Mouse (Mus musculus) heart, embryonic 14.5 days (tissue): ENCODE data around the gene Prickle2. TPM values are rescaled to one million over a fixed set of nuclear protein-coding genes. Genes with fewer than 3 reads are reported as not detected.
A peak's percentile ranks its signal among the peaks of the same experiment; 100 is the strongest.

Experiments used
- ATAC-seq: fragments of 200-750 bp; cut with Nextera tagmentation; 2 replicates; pipeline ENCODE4 v1.8.0; 2017; ENCODE audit warnings: low read depth, moderate TSS enrichment; ENCODE audit not compliant: insufficient number of reproducible peaks, insufficient read depth, low FRiP score
- H3K27ac ChIP-seq, 2 experiments: fragments of 200-500 bp in 1 of 2; fragments of 300-500 bp in 1 of 2; sonication (generic) in 1 of 2; replicated peaks in 1 of 2; 2 replicates each; pipeline ENCODE4 v1.5.1; 2012 to 2014; ENCODE audit warnings: low read depth in 2 of 2, low read length in 2 of 2, control low read depth in 1 of 2, mild to moderate bottlenecking in 1 of 2, mixed read lengths in 1 of 2; ENCODE audit not compliant: control insufficient read depth in 1 of 2, insufficient read depth in 1 of 2
- H3K27me3 ChIP-seq: fragments of 300-500 bp; sonication (generic); 2 replicates; pipeline ENCODE4 v1.6.1; 2014; ENCODE audit warnings: mild to moderate bottlenecking, low read length, control low read depth; ENCODE audit not compliant: control insufficient read depth, insufficient read depth
- H3K36me3 ChIP-seq: fragments of 300-500 bp; sonication (generic); 2 replicates; pipeline ENCODE4 v1.6.1; 2014; ENCODE audit warnings: mild to moderate bottlenecking, control low read depth, low read length, mixed read lengths; ENCODE audit not compliant: control insufficient read depth, insufficient read depth
- H3K4me1 ChIP-seq, 2 experiments: fragments of 200-500 bp in 1 of 2; fragments of 300-500 bp in 1 of 2; sonication (generic) in 1 of 2; 2 replicates each; pipeline ENCODE4 v1.6.1; 2012 to 2014; ENCODE audit warnings: low read length in 2 of 2, control low read depth in 1 of 2, mixed read lengths in 1 of 2; ENCODE audit not compliant: control insufficient read depth in 2 of 2, insufficient read depth in 2 of 2
- H3K4me2 ChIP-seq: fragments of 300-500 bp; sonication (generic); 2 replicates; pipeline ENCODE4 v1.6.1; 2014; ENCODE audit warnings: mild to moderate bottlenecking, low read length
- H3K4me3 ChIP-seq, 2 experiments: fragments of 200-500 bp in 1 of 2; fragments of 300-500 bp in 1 of 2; sonication (generic) in 1 of 2; 2 replicates each; pipeline ENCODE4 v1.5.1; 2012 to 2014; ENCODE audit warnings: low read length in 2 of 2, mild to moderate bottlenecking in 2 of 2, control low read depth in 1 of 2, low read depth in 1 of 2, moderate library complexity in 1 of 2; ENCODE audit not compliant: control insufficient read depth in 1 of 2, insufficient read depth in 1 of 2
- H3K9ac ChIP-seq: fragments of 300-500 bp; sonication (generic); 2 replicates; pipeline ENCODE4 v1.6.1; 2014; ENCODE audit warnings: mild to moderate bottlenecking, low read length
- H3K9me3 ChIP-seq: fragments of 300-500 bp; sonication (generic); 2 replicates; pipeline ENCODE4 v1.6.1; 2016; ENCODE audit warnings: low read length, control low read depth; ENCODE audit not compliant: control insufficient read depth
- WGBS: fragments of 180-500 bp; shearing (Covaris S2); extraction: QIAGEN DNeasy Blood & Tissue Kit; methylation state at CpG from one replicate; pipeline ENCODE4 v1.1.7; 2014; 5-methylcytosine and 5-hydroxymethylcytosine counted together
- polyA plus RNA-seq: library from polyadenylated mRNA; unstranded; fragments of >200 nt; fragmentation: Nextera tagmentation; extraction: Ambion mirVana; gene quantifications from 2 replicates; pipeline ENCODE4 v1.2.1, GENCODE M21; 2014

Gene Prickle2
- polyA plus RNA-seq, 1 experiment from 2014 or later, result 5.8 TPM

DNA sequence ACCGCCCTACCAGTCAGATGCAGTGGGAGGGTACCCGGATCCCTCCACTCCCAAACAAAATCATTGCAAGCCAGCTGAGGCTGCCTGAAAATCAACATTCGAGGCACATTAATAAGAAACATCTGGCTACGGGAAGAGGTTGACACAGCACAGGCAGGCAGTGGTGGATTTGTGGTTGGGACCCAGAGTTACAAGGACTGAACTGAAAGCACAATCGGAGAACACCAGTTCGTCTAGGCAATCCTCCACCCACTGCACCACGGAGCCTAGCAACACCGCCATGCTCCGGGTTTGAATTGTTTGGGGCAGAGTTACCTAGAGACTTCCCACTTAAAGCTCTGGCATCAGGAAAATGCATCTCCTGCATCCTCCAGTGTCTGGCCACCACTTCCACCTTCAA, 1.1 kb downstream of the Prickle2 start:
- 35% methylated on average over 9 of the region's 9 CpGs for WGBS
- ATAC-seq, result no peak
- 0 out of 4 replicates have a peak overlapping the region, but pooled peaks of 1 of the 2 experiments have one; percentile 11 for H3K27ac ChIP-seq
- peak overlapping the region; percentile 98 for H3K4me2 ChIP-seq
- no peaks in the 10 kb centered on the region for H3K9me3 ChIP-seq
- H3K4me3 ChIP-seq, result peak overlapping the region; percentile 14 to 72; a peak in 2 of 4 replicates
- peak overlapping the region; percentile 17; the same call in 1 of the 2 replicates for H3K9ac ChIP-seq
- peaks cover 9% of the 10 kb centered on the region; the same call in 1 of the 2 replicates for H3K27me3 ChIP-seq
- H3K4me1 ChIP-seq, result peaks cover 5 to 6% of the 10 kb centered on the region in 2 experiments; a peak in 3 of 4 replicates
- H3K36me3 ChIP-seq, result no peaks in the 10 kb centered on the region

DNA sequence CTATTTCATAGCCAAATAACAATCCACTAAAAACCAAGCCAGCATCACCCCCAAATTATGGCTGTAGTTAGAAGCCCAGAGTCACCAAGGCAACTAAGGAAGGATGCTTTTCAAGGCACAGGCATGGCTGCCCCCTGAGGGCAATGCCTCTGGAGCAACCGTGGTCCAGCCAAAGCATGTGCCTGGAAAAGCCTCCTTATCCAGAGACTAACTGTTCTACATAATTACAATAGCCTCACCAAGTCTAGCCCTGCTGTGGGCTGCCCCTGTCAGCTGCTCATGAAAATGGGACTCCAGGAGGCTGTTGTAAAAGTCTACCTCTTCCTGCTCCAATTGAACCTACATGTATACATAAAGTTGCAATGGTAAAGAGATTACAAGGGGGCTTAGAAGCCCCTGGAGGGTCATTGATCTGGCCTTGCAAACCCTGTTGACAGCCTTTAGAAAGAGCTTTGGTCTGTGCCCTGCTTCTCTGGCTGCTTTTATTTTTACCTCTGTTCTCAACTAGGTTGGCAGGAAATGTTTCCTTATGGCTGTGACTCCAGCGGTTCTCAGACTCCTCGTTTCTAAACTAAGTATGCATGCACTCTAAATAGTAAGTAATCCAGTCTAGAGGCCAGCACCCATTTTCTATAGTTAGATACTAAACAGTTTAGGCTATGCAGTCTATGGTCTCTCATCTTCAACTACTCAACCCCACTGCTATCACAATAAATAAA, 6.3 kb downstream of the Prickle2 start:
- 46% methylated on average over 3 of the region's 3 CpGs for WGBS
- ATAC-seq, result no peak

DNA sequence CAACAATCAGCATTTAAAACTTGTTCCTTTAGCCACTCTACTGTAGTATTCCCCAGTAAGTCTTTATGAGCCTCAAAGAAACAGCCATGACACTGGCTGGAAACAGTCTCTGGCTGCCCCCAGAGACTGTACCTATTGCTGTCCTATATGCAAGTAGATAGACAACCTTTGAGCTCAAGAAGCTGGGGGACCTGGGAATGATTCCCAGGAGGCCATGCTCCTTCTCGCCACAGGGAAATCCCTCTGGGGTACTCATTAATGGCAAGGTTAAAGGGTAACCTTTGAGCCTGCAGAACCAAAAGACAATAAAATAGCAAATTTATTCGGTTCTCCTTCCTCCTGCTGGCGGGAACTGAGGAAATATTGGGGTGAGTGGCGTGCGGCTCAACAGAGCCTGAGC, 8.1 kb downstream of the Prickle2 start:
- no peaks in the 10 kb centered on the region for H3K9me3 ChIP-seq
- H3K4me2 ChIP-seq, result no peak overlapping the region
- no peak overlapping the region for H3K4me3 ChIP-seq
- 87% methylated on average over 5 of the region's 5 CpGs for WGBS
- no peaks in the 10 kb centered on the region for H3K36me3 ChIP-seq
- no peak for ATAC-seq
- no peaks in the 10 kb centered on the region for H3K4me1 ChIP-seq
- H3K27me3 ChIP-seq, result no peaks in the 10 kb centered on the region
- H3K9ac ChIP-seq, result no peak overlapping the region
- no peak overlapping the region for H3K27ac ChIP-seq

More for the DNA sequence above, 6.3 kb downstream of the Prickle2 start:
- Histone ChIP-seq H3K4me2 (no peak overlapping the region), H3K9me3 (no peaks in the 10 kb centered on the region), H3K27ac (no peak overlapping the region), H3K36me3 (no peaks in the 10 kb centered on the region), H3K27me3 (peaks cover 7% of the 10 kb centered on the region; the same call in 1 of the 2 replicates), H3K4me1 (no peaks in the 10 kb centered on the region), H3K9ac (no peak overlapping the region), H3K4me3 (no peak overlapping the region)

DNA sequence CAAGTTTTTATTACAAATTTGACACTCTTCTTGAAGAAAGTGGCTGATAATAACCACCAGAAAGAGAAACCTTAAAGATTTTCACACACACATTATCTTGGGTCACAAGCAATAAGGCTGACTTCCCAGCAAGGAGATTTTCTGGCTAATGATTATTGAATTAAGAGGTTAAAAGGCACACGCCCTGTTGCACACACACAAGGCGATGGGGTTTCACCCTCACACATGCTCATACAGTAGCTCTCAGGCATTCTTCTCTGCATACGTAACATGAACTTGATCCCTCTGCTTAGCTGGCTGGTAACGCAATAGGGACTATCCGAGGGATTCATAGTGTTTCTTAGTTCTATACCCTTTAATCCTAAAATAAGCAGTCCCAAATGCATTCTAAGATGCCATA, 18.6 kb downstream of the Prickle2 start:
- Histone ChIP-seq H3K4me2 (no peak overlapping the region), H3K4me1 (no peaks in the 10 kb centered on the region), H3K4me3 (no peak overlapping the region), H3K36me3 (no peaks in the 10 kb centered on the region), H3K27me3 (no peaks in the 10 kb centered on the region), H3K9ac (no peak overlapping the region), H3K27ac (no peak overlapping the region), H3K9me3 (no peaks in the 10 kb centered on the region)
- 87% methylated on average over 5 of the region's 5 CpGs for WGBS
- no peak for ATAC-seq

DNA sequence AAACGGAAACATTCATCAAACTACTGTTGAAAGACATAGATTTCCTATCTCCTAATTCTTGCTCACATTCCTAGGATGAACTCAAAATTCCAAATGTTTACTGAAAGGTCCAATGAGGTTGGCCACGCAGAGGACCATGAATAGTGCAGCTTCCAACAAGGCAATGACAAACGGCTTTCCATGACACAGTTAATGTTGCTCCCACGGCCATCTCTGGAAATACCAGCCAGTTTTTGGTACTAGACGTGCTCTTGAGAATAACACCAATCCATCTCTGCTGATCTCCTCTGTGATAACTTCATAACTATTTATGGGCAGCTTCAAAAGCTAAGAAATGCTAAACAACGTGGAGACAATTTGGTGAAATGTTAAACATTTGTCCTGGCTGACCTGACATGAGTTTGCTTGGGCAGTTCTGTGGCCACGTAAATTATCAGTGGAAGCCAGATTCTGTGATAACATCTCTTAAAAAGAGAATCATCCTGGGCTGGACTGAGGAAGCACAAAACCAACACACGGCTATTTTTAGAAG, 31.5 kb downstream of the Prickle2 start:
- Histone ChIP-seq H3K9me3 (no peaks in the 10 kb centered on the region), H3K4me3 (no peak overlapping the region), H3K4me1 (no peaks in the 10 kb centered on the region), H3K9ac (no peak overlapping the region), H3K27ac (no peak overlapping the region), H3K4me2 (no peak overlapping the region), H3K36me3 (no peaks in the 10 kb centered on the region), H3K27me3 (no peaks in the 10 kb centered on the region)
- WGBS, result 42% methylated on average over 8 of the region's 8 CpGs
- ATAC-seq, result no peak

DNA sequence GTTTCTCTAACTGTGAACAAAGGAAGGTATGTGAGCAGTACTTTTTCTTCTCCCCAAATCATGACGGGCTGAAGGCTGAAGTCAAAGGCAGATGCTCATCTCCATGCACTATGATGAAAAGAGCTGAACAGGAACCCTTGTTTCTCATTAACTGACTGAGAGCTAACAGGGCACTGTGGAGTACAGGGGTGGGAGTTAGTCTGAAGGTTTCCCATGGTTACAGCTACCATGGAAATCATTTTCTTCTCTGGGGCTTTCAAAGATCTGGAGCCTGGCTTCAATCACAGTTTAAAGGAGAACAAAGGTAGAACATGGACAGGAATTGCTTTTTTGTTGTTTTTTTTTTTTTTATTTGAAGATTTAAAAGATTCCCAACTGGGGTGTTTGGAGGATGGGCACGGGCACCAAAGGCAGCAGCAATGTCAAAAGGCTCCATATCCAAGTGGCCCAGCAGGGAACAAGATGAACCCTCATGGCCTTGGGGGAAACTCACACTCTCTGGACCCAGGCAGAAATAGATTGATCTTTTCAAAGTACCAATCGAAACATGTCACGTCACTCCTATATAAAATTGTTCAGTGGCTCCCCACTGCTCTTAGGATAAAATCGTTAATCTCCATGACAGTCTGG, 35.3 kb downstream of the Prickle2 start:
- Histone ChIP-seq H3K4me2 (no peak overlapping the region), H3K27ac (no peak overlapping the region), H3K9ac (no peak overlapping the region), H3K9me3 (no peaks in the 10 kb centered on the region), H3K4me3 (no peak overlapping the region), H3K36me3 (no peaks in the 10 kb centered on the region), H3K27me3 (no peaks in the 10 kb centered on the region), H3K4me1 (0 out of 4 replicates have a peak, but pooled peaks cover 0 to 3% of the 10 kb centered on the region in 2 experiments)
- 77% methylated on average over 5 of the region's 5 CpGs for WGBS
- ATAC-seq, result no peak

DNA sequence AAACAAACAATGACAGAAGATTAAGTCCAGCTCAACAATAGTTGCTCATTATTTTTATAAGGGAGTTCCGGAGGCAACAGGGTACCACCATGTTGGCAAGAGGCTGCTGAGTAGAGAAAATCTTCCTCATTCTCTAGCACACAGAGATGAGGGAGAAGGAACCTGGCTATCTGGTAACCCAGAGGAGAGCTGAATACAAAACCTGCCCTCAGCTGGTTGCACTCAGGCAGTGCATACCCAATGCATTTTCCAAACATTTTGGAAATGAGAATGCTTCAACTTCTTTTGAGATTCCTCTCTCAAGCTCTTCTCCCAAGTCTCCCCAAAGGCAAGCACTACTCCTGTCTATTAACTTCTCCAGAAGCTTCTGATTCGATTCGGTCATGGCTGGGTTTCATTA, 36.3 kb downstream of the Prickle2 start:
- no peak overlapping the region for H3K9ac ChIP-seq
- no peak for ATAC-seq
- no peaks in the 10 kb centered on the region for H3K9me3 ChIP-seq
- no peaks in the 10 kb centered on the region for H3K36me3 ChIP-seq
- 75% methylated on average over 3 of the region's 3 CpGs for WGBS
- no peak overlapping the region for H3K4me3 ChIP-seq
- peaks cover 3 to 8% of the 10 kb centered on the region in 2 experiments for H3K4me1 ChIP-seq
- no peak overlapping the region for H3K27ac ChIP-seq
- H3K27me3 ChIP-seq, result no peaks in the 10 kb centered on the region
- H3K4me2 ChIP-seq, result no peak overlapping the region
